Mouse (Mus musculus) embryonic stem cell, embryonic (primary cell): ENCODE data around the gene Ssh2.

ENCODE experiments used
- CTCF ChIA-PET, 4 experiments: fragments of 300-600 bp in 2 of 4; fragments of 350-600 bp in 2 of 4; sonication (Branson Sonifier 250); formaldehyde crosslinking; loops; one replicate each; lab custom pipeline; 2022; ENCODE audit warnings: inconsistent platforms in 2 of 4; lab: Charles Lee
- POLR2A ChIA-PET, 4 experiments: fragments of 300-600 bp in 2 of 4; fragments of 350-600 bp in 2 of 4; sonication (Branson Sonifier 250); formaldehyde crosslinking; loops; one replicate each; lab custom pipeline; 2022; ENCODE audit warnings: antibody characterized with exemption in 4 of 4, inconsistent platforms in 1 of 4; lab: Charles Lee

Gene Ssh2

GRCm38 (mm10) chr11:77215951-77216760, at the start of gene Ssh2:
Ssh2 (plus strand) TSS chr11:77216287.
- POLR2A ChIA-PET = interaction anchor here in 3 of 4 experiments (0.6 to 2.2 kb wide), 10 partner anchors 11 to 571 kb away, joined by 3 to 5 read pairs (median 3); partner anchors contain the start of genes Gm10277 (in 1 of the 3), Gosr1 (in 1 of the 3) and Taok1 (in 1 of the 3)
- CTCF ChIA-PET = interaction anchor here in 3 of 4 experiments (0.6 to 2.1 kb wide), 6 partner anchors 109 to 252 kb away, joined by 3 to 11 read pairs (median 4); no protein-coding TSS in a partner anchor

- ChIA-PET CTCF (interaction anchor here in 1 of 4 experiments (1.5 kb wide), 1 partner anchor 41 kb away, joined by 6 read pairs; no protein-coding TSS in a partner anchor), POLR2A (no interaction called here)
Observed at GRCm38 (mm10) chr11:77173731-77174130, 42.4 kb upstream of the Ssh2 start.

- POLR2A ChIA-PET = interaction anchor here in 1 of 4 experiments (1.2 kb wide), 1 partner anchor 20 kb away, joined by 3 read pairs; no protein-coding TSS in a partner anchor
- CTCF ChIA-PET = interaction anchor here in 3 of 4 experiments (0.6 to 1.5 kb wide), 3 partner anchors 41 to 250 kb away, joined by 3 to 6 read pairs (median 4); no protein-coding TSS in a partner anchor
Observed at GRCm38 (mm10) chr11:77174531-77174930, 41.6 kb upstream of the Ssh2 start.

- POLR2A ChIA-PET = interaction anchor here in 1 of 4 experiments (1.2 kb wide), 1 partner anchor 18 kb away, joined by 3 read pairs; no protein-coding TSS in a partner anchor
- CTCF ChIA-PET = no interaction called here
Observed at GRCm38 (mm10) chr11:77179771-77180170, 36.3 kb upstream of the Ssh2 start.

- ChIA-PET POLR2A (no interaction called here), CTCF (interaction anchor here in 1 of 4 experiments (1.6 kb wide), 1 partner anchor 48 kb away, joined by 5 read pairs; no protein-coding TSS in a partner anchor)
Observed at GRCm38 (mm10) chr11:77180886-77181285, 35.2 kb upstream of the Ssh2 start.

GRCm38 (mm10) chr11:77181528-77181927, 34.6 kb upstream of the Ssh2 start:
- CTCF ChIA-PET = interaction anchor here in 1 of 4 experiments (1.6 kb wide), 1 partner anchor 49 kb away, joined by 5 read pairs; no protein-coding TSS in a partner anchor

GRCm38 (mm10) chr11:77182041-77182440, 34.0 kb upstream of the Ssh2 start:
- CTCF ChIA-PET = interaction anchor here in 2 of 4 experiments (0.6 to 1.6 kb wide), 2 partner anchors 49 to 62 kb away, joined by 4 to 5 read pairs; no protein-coding TSS in a partner anchor

More at GRCm38 (mm10) chr11:77181528-77181927, 34.6 kb upstream of the Ssh2 start:
- POLR2A ChIA-PET = no interaction called here

GRCm38 (mm10) chr11:77182616-77183015, 33.5 kb upstream of the Ssh2 start:
- CTCF ChIA-PET = interaction anchor here in 1 of 4 experiments (0.6 kb wide), 1 partner anchor 63 kb away, joined by 4 read pairs; no protein-coding TSS in a partner anchor
- POLR2A ChIA-PET = no interaction called here

More at GRCm38 (mm10) chr11:77182041-77182440, 34.0 kb upstream of the Ssh2 start:
- POLR2A ChIA-PET = no interaction called here

- ChIA-PET CTCF (no interaction called here), POLR2A (no interaction called here)
Observed at GRCm38 (mm10) chr11:77184926-77185325, 31.2 kb upstream of the Ssh2 start.

GRCm38 (mm10) chr11:77188868-77189267, 27.2 kb upstream of the Ssh2 start, which contains the start of gene Efcab5:
Efcab5 (minus strand) TSS chr11:77188968.
- POLR2A ChIA-PET = no interaction called here
- CTCF ChIA-PET = no interaction called here

- ChIA-PET CTCF (no interaction called here), POLR2A (interaction anchor here in 1 of 4 experiments (0.7 kb wide), 1 partner anchor 170 kb away, joined by 5 read pairs; no protein-coding TSS in a partner anchor)
Observed at GRCm38 (mm10) chr11:77193410-77193809, 22.7 kb upstream of the Ssh2 start.

GRCm38 (mm10) chr11:77193941-77194553, 22.0 kb upstream of the Ssh2 start:
- POLR2A ChIA-PET = interaction anchor here in 2 of 4 experiments (0.6 to 0.7 kb wide), 2 partner anchors 19 to 171 kb away, joined by 3 to 5 read pairs; no protein-coding TSS in a partner anchor
- CTCF ChIA-PET = interaction anchor here in 1 of 4 experiments (0.7 kb wide), 1 partner anchor 306 kb away, joined by 4 read pairs; no protein-coding TSS in a partner anchor

- CTCF ChIA-PET = interaction anchor here in 1 of 4 experiments (0.6 kb wide), 1 partner anchor 237 kb away, joined by 3 read pairs; no protein-coding TSS in a partner anchor
- POLR2A ChIA-PET = interaction anchor here in 1 of 4 experiments (0.6 kb wide), 1 partner anchor 20 kb away, joined by 3 read pairs; no protein-coding TSS in a partner anchor
Observed at GRCm38 (mm10) chr11:77194762-77195161, 21.3 kb upstream of the Ssh2 start.

- ChIA-PET CTCF (interaction anchor here in 1 of 4 experiments (0.6 kb wide), 1 partner anchor 237 kb away, joined by 3 read pairs; no protein-coding TSS in a partner anchor), POLR2A (no interaction called here)
Observed at GRCm38 (mm10) chr11:77195360-77196109, 20.6 kb upstream of the Ssh2 start.

GRCm38 (mm10) chr11:77196181-77197143, 19.6 kb upstream of the Ssh2 start:
- ChIA-PET POLR2A (interaction anchor here in 1 of 4 experiments (1.0 kb wide), 1 partner anchor 46 kb away, joined by 3 read pairs; no protein-coding TSS in a partner anchor), CTCF (no interaction called here)

- ChIA-PET CTCF (no interaction called here), POLR2A (interaction anchor here in 2 of 4 experiments (0.8 to 1.0 kb wide), 2 partner anchors 15 to 16 kb away, joined by 3 to 4 read pairs; partner anchors contain the start of gene Ssh2 (in 1 of the 2))
Observed at GRCm38 (mm10) chr11:77199636-77200035, 16.5 kb upstream of the Ssh2 start.

- POLR2A ChIA-PET = no interaction called here
Observed at GRCm38 (mm10) chr11:77200703-77201102, 15.4 kb upstream of the Ssh2 start.

More at GRCm38 (mm10) chr11:77200703-77201102, 15.4 kb upstream of the Ssh2 start:
- CTCF ChIA-PET = no interaction called here
